Mouse (Mus musculus) right cerebral cortex, postnatal 10 days (tissue): ENCODE data around the gene Cpne4.
A peak's percentile ranks its signal among the peaks of the same experiment; 100 is the strongest.

Source experiments
- DNase-seq, 2 experiments: peaks; one replicate each; pipeline ENCODE4 v3.0.0; 2021; ENCODE audit warnings: low spot score in 2 of 2

Cpne4 gene

GRCm38 (mm10) chr9:104687051-104687450 is 140.0 kb downstream of the Cpne4 start:
- no peak for DNase-seq

GRCm38 (mm10) chr9:104693145-104693544 is 146.1 kb downstream of the Cpne4 start:
- peak in 1 of 2 experiments; percentile 29 for DNase-seq

- DNase-seq = peak; percentile 31 to 40
These were observed 163.7 kb downstream of the Cpne4 start for GRCm38 (mm10) chr9:104710831-104711230.

- DNase-seq = peak in 1 of 2 experiments; percentile 30
These were observed 178.2 kb downstream of the Cpne4 start for GRCm38 (mm10) chr9:104725311-104725710.

GRCm38 (mm10) chr9:104742661-104743380 is 195.7 kb downstream of the Cpne4 start:
- DNase-seq = peak; percentile 31 to 46

GRCm38 (mm10) chr9:104755519-104755918 is 208.4 kb downstream of the Cpne4 start:
- peak; percentile 47 to 50 for DNase-seq

- DNase-seq = no peak
These were observed 212.9 kb downstream of the Cpne4 start for GRCm38 (mm10) chr9:104760031-104760430.

GRCm38 (mm10) chr9:104776198-104776815 is 229.2 kb downstream of the Cpne4 start:
- peak in 1 of 2 experiments; percentile 39 for DNase-seq

- DNase-seq = no peak
These were observed 230.0 kb downstream of the Cpne4 start for GRCm38 (mm10) chr9:104777135-104777534.

GRCm38 (mm10) chr9:104777780-104778179 is 230.7 kb downstream of the Cpne4 start:
- DNase-seq = no peak

GRCm38 (mm10) chr9:104796601-104797000 is 249.5 kb downstream of the Cpne4 start:
- DNase-seq = no peak

GRCm38 (mm10) chr9:104804776-104805175 is 257.7 kb downstream of the Cpne4 start:
- no peak for DNase-seq

- no peak for DNase-seq
These were observed 267.6 kb downstream of the Cpne4 start for GRCm38 (mm10) chr9:104814681-104815080.

- no peak for DNase-seq
These were observed 281.6 kb downstream of the Cpne4 start for GRCm38 (mm10) chr9:104828646-104829045.

- no peak for DNase-seq
These were observed 286.0 kb downstream of the Cpne4 start for GRCm38 (mm10) chr9:104832934-104833539.

GRCm38 (mm10) chr9:104837931-104838330 is 290.8 kb downstream of the Cpne4 start:
- DNase-seq = no peak

- DNase-seq = peak in 1 of 2 experiments; percentile 46
These were observed 294.2 kb downstream of the Cpne4 start for GRCm38 (mm10) chr9:104841278-104841677.

- DNase-seq = no peak
These were observed 298.3 kb downstream of the Cpne4 start for GRCm38 (mm10) chr9:104845226-104845930.

GRCm38 (mm10) chr9:104853701-104854100 is 306.6 kb downstream of the Cpne4 start:
- DNase-seq = no peak

GRCm38 (mm10) chr9:104854245-104854921 is 307.3 kb downstream of the Cpne4 start:
- no peak for DNase-seq

- no peak for DNase-seq
These were observed 318.7 kb downstream of the Cpne4 start for GRCm38 (mm10) chr9:104865830-104866229.

- no peak for DNase-seq
These were observed 325.5 kb downstream of the Cpne4 start for GRCm38 (mm10) chr9:104872586-104872985.
